In the genomic region with DNA sequence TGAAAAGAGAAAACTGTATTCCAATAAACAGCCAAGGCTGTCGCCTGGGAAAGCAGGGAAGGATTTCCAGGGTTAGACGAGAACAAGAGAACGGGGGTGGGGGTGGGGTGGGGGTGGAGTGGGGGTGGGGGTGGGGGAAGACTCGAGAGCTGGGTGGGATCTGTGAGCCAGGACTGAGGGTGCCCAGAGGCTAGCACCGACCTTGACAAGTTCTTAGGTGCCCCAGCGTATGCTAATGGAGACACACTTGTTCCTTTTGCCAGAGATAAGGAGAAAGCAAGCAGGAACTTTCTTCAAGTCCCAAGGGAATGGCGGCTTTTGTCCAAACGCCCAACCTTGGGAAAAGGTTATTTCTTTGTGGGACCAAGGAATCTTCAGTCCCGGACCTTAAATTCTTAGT, we compare ENCODE assay signal across 8 mouse cellular contexts. TPM values are rescaled to one million over a fixed set of nuclear protein-coding genes. Genes with fewer than 3 reads are reported as not detected.
DNase-seq lines count a peak whose midpoint lies in the region; ATAC-seq and TF ChIP-seq lines count a peak whose summit lies in the region.

No protein-coding gene starts in this region.

- DNase-seq in heart, postnatal 0 days (ENCODE audit: low spot score): no peak
- no peak for DNase-seq in heart, postnatal 14 days
- DNase-seq in neural tube, embryonic 11.5 days (ENCODE audit: low spot score): no peak
- no peak for DNase-seq in neural tube, embryonic 10.5 days (ENCODE audit: extremely low spot score, low spot score)
- no peak for DNase-seq in stomach, postnatal 0 days (ENCODE audit: low spot score)
- DNase-seq in thymus, adult 2 months: no peak

- no peaks in the 10 kb centered on the region for H3K4me1 ChIP-seq in heart, postnatal 0 days (ENCODE audit: control insufficient read depth, insufficient read depth)
- H3K4me1 ChIP-seq in neural tube, embryonic 11.5 days (ENCODE audit: control insufficient read depth, insufficient read depth, low read length): 0 out of 2 replicates have a peak, but pooled peaks cover 5% of the 10 kb centered on the region
- H3K4me1 ChIP-seq in limb, embryonic 13.5 days: peaks cover 6% of the 10 kb centered on the region; the same call in 1 of the 2 replicates
- no peaks in the 10 kb centered on the region for H3K4me1 ChIP-seq in stomach, postnatal 0 days (replicated peaks; ENCODE audit: control insufficient read depth, insufficient read depth)
- H3K4me1 ChIP-seq in thymus, adult 2 months (replicated peaks; ENCODE audit: control insufficient read depth, insufficient read depth, low read length): peaks cover 5% of the 10 kb centered on the region

- H3K9ac ChIP-seq in heart, postnatal 0 days (replicated peaks; ENCODE audit: low read depth, low read length): no peak overlapping the region
- H3K9ac ChIP-seq in neural tube, embryonic 11.5 days (ENCODE audit: low read length): no peak overlapping the region
- no peak overlapping the region for H3K9ac ChIP-seq in limb, embryonic 13.5 days
- no peak overlapping the region for H3K9ac ChIP-seq in stomach, postnatal 0 days (ENCODE audit: low read length)

- H3K4me2 ChIP-seq in heart, postnatal 0 days (ENCODE audit: low read depth, low read length): peak overlapping the region; percentile 24
- peak overlapping the region; percentile 19; the same call in 1 of the 2 replicates for H3K4me2 ChIP-seq in neural tube, embryonic 11.5 days (ENCODE audit: low read depth)
- H3K4me2 ChIP-seq in limb, embryonic 13.5 days (replicated peaks): peak overlapping the region; percentile 45
- peak overlapping the region; percentile 38; the same call in 1 of the 2 replicates for H3K4me2 ChIP-seq in stomach, postnatal 0 days (replicated peaks; ENCODE audit: low read depth)

- no peak overlapping the region for H3K4me3 ChIP-seq in heart, postnatal 0 days (ENCODE audit: low read depth, low read length)
- no peak overlapping the region for H3K4me3 ChIP-seq in neural tube, embryonic 11.5 days (ENCODE audit: low read depth, low read length)
- H3K4me3 ChIP-seq in limb, embryonic 13.5 days: no peak overlapping the region
- no peak overlapping the region for H3K4me3 ChIP-seq in stomach, postnatal 0 days (ENCODE audit: low read depth, low read length)
- no peak overlapping the region for H3K4me3 ChIP-seq in thymus, adult 2 months (ENCODE audit: control insufficient read depth, insufficient read depth, low read length)

- H3K36me3 ChIP-seq in heart, postnatal 0 days (replicated peaks; ENCODE audit: control insufficient read depth, insufficient read depth, low read length): peaks cover 18% of the 10 kb centered on the region
- no peaks in the 10 kb centered on the region for H3K36me3 ChIP-seq in neural tube, embryonic 11.5 days (ENCODE audit: control insufficient read depth, insufficient read depth, low read length)
- H3K36me3 ChIP-seq in limb, embryonic 13.5 days: peaks cover 3% of the 10 kb centered on the region; the same call in 1 of the 2 replicates
- H3K36me3 ChIP-seq in stomach, postnatal 0 days (ENCODE audit: control insufficient read depth, insufficient read depth, low read length): peaks cover 2% of the 10 kb centered on the region; the same call in 1 of the 2 replicates
- no peaks in the 10 kb centered on the region for H3K36me3 ChIP-seq in thymus, adult 2 months (ENCODE audit: control insufficient read depth, insufficient read depth, low read length)

- no peaks in the 10 kb centered on the region for H3K9me3 ChIP-seq in heart, postnatal 0 days (replicated peaks; ENCODE audit: control insufficient read depth, low read length)
- H3K9me3 ChIP-seq in neural tube, embryonic 11.5 days (ENCODE audit: control insufficient read depth, low read length): no peaks in the 10 kb centered on the region
- H3K9me3 ChIP-seq in limb, embryonic 13.5 days: no peaks in the 10 kb centered on the region
- H3K9me3 ChIP-seq in stomach, postnatal 0 days (ENCODE audit: control insufficient read depth, low read length): no peaks in the 10 kb centered on the region

- no peak overlapping the region for H3K27ac ChIP-seq in heart, postnatal 0 days (ENCODE audit: low read depth)
- H3K27ac ChIP-seq in neural tube, embryonic 11.5 days (ENCODE audit: low read depth, low read length): no peak overlapping the region
- H3K27ac ChIP-seq in limb, embryonic 13.5 days: no peak overlapping the region
- H3K27ac ChIP-seq in stomach, postnatal 0 days (replicated peaks): no peak overlapping the region
- no peak overlapping the region for H3K27ac ChIP-seq in thymus, adult 2 months (ENCODE audit: control insufficient read depth, insufficient read depth, low read length)

- TF ChIP-seq CTCF in heart, postnatal 0 days (IDR thresholded peaks at IDR 0.05; ENCODE audit: low read depth): no peak
- no peak for TF ChIP-seq CTCF in stomach, postnatal 0 days (IDR thresholded peaks at IDR 0.05; ENCODE audit: low read depth)
- no peak for TF ChIP-seq CTCF in thymus, adult 2 months (IDR thresholded peaks at IDR 0.05; ENCODE audit: borderline replicate concordance, control insufficient read depth, extremely low read depth, insufficient read depth, low read length, poor library complexity)

- H3K27me3 ChIP-seq in heart, postnatal 0 days (ENCODE audit: control insufficient read depth, insufficient read depth, low read length): no peaks in the 10 kb centered on the region
- 0 out of 2 replicates have a peak, but pooled peaks cover 3% of the 10 kb centered on the region for H3K27me3 ChIP-seq in neural tube, embryonic 11.5 days (ENCODE audit: control insufficient read depth, insufficient read depth, low read length)
- peaks cover 4% of the 10 kb centered on the region; the same call in 1 of the 2 replicates for H3K27me3 ChIP-seq in limb, embryonic 13.5 days
- no peaks in the 10 kb centered on the region for H3K27me3 ChIP-seq in stomach, postnatal 0 days (ENCODE audit: control insufficient read depth, insufficient read depth, low read length)
- H3K27me3 ChIP-seq in thymus, adult 2 months (ENCODE audit: control insufficient read depth, insufficient read depth, low read length): no peaks in the 10 kb centered on the region

- TF ChIP-seq POLR2A in thymus, adult 2 months (IDR thresholded peaks at IDR 0.05; ENCODE audit: control insufficient read depth, extremely low read depth, insufficient read depth, low read length, poor library complexity): no peak

- ATAC-seq in heart, postnatal 0 days (ENCODE audit: insufficient read depth, low read depth): no peak; the same call in 1 of the 2 replicates
- ATAC-seq in neural tube, embryonic 11.5 days (ENCODE audit: insufficient read depth, low FRiP score, low TSS enrichment): no peak
- no peak for ATAC-seq in limb, embryonic 13.5 days (ENCODE audit: low FRiP score, low read depth)
- ATAC-seq in stomach, postnatal 0 days (ENCODE audit: low FRiP score, low TSS enrichment): no peak
- no peak for ATAC-seq in megakaryocyte, adult 5-6 weeks (ENCODE audit: poor library complexity, severe bottlenecking)

- intact Hi-C loops in heart, postnatal 14 days (cut with DNase I): loop anchor here (10.0 kb wide), 2 partner anchors 543 to 593 kb away; no protein-coding TSS in a partner anchor

- no peak for TF ChIP-seq EP300 in heart, postnatal 0 days (IDR thresholded peaks at IDR 0.05; ENCODE audit: low read depth)
- no peak for TF ChIP-seq EP300 in stomach, postnatal 0 days (optimal IDR thresholded peaks at IDR 0.05)

- 43% methylated on average over 9 of the region's 9 CpGs for WGBS in heart, postnatal 0 days
- 56% methylated on average over 9 of the region's 9 CpGs for WGBS in neural tube, embryonic 11.5 days
- 54% methylated on average over 9 of the region's 9 CpGs for WGBS in limb, embryonic 13.5 days
- WGBS in stomach, postnatal 0 days: 57% methylated on average over 7 of the region's 9 CpGs
- 82% methylated on average over 9 of the region's 9 CpGs for WGBS in thymus, adult 2 months

RNA-seq across cellular contexts. Expression of a gene that starts 8.5 kb away (rescaled TPM):
- total RNA-seq in heart, postnatal 0 days (2014; rRNA removed; ENCODE audit: low replicate concordance): 29.1 and 32.4 TPM in 2 replicates
- 62.1 and 75.2 TPM in 2 replicates for polyA plus RNA-seq in heart, postnatal 0 days (2015; fragmentation: Nextera tagmentation; extraction: Ambion mirVana)
- 10 to 100 TPM; 43.5 to 52.3 TPM for total RNA-seq in heart, postnatal 14 days (2021)
- polyA plus RNA-seq in neural tube, embryonic 11.5 days (2014; fragmentation: Nextera tagmentation; extraction: Ambion mirVana): 36.9 and 39.2 TPM in 2 replicates
- polyA plus RNA-seq in limb, embryonic 13.5 days (2015; fragmentation: Nextera tagmentation; extraction: Ambion mirVana): 49.3 and 55.7 TPM in 2 replicates
- 139 and 140 TPM in 2 replicates for polyA plus RNA-seq in stomach, postnatal 0 days (2015; fragmentation: Nextera tagmentation; extraction: Ambion mirVana)
- 263 and 307 TPM in 2 replicates for total RNA-seq in megakaryocyte, adult 5-6 weeks (2015)
- total RNA-seq in megakaryocyte, adult 5-6 weeks (2017): 140 and 147 TPM in 2 replicates
- polyA plus RNA-seq in thymus, adult 2 months (2012; rRNA removed): 37.5 and 43.2 TPM in 2 replicates

RNA-seq across cellular contexts. Expression of a gene that starts 16.5 kb away (rescaled TPM):
- total RNA-seq in heart, postnatal 0 days (2014; rRNA removed; ENCODE audit: low replicate concordance): 3.9 TPM in 1 of 2 replicates, not detected in the other
- polyA plus RNA-seq in heart, postnatal 0 days (2015; fragmentation: Nextera tagmentation; extraction: Ambion mirVana): 0.26 and 0.41 TPM in 2 replicates
- total RNA-seq in heart, postnatal 14 days (2021): 1 to 10 TPM; 1.4 to 7.9 TPM
- 0.86 and 2.0 TPM in 2 replicates for polyA plus RNA-seq in neural tube, embryonic 11.5 days (2014; fragmentation: Nextera tagmentation; extraction: Ambion mirVana)
- 0.48 and 0.69 TPM in 2 replicates for polyA plus RNA-seq in limb, embryonic 13.5 days (2015; fragmentation: Nextera tagmentation; extraction: Ambion mirVana)
- polyA plus RNA-seq in stomach, postnatal 0 days (2015; fragmentation: Nextera tagmentation; extraction: Ambion mirVana): 0.24 and 0.52 TPM in 2 replicates
- total RNA-seq in megakaryocyte, adult 5-6 weeks (2015): 1.1 and 2.8 TPM in 2 replicates
- 2.1 and 3.7 TPM in 2 replicates for total RNA-seq in megakaryocyte, adult 5-6 weeks (2017)
- 559 and 663 TPM in 2 replicates for polyA plus RNA-seq in thymus, adult 2 months (2012; rRNA removed)

Comparison
In these comparisons a context has a peak if more than half of its experiments do, and no peak if none do; other contexts are left out.
1. RNA of a gene that starts 16.5 kb away (polyA plus RNA-seq): 559 to 663 TPM in thymus, adult 2 months; 0.86 to 2.0 TPM in neural tube, embryonic 11.5 days, 0.48 to 0.69 TPM in limb, embryonic 13.5 days, 0.26 to 0.41 TPM in heart, postnatal 0 days and 0.24 to 0.52 TPM in stomach, postnatal 0 days; every median in the first group is over 100 times any median in the second.
2. Peak in every context shown above with its lines, with median percentiles within 50 percentile points of each other: H3K4me2 ChIP-seq.